Mouse (Mus musculus) olfactory bulb, adult 2 months (tissue): ENCODE data around the gene Mrpl34.

Experiments
- CTCF ChIP-seq: fragments of 200-500 bp; IDR thresholded peaks from 2 replicates; pipeline ENCODE4 v1.5.1; 2012; ENCODE audit warnings: low read depth, mild to moderate bottlenecking, low read length, moderate library complexity; ENCODE audit not compliant: insufficient read depth
- POLR2A ChIP-seq: fragments of 200-500 bp; IDR thresholded peaks from 2 replicates; pipeline ENCODE4 v1.6.1; 2012; ENCODE audit warnings: mild to moderate bottlenecking, low read depth, low read length, moderate library complexity; ENCODE audit not compliant: insufficient read depth

DNA sequence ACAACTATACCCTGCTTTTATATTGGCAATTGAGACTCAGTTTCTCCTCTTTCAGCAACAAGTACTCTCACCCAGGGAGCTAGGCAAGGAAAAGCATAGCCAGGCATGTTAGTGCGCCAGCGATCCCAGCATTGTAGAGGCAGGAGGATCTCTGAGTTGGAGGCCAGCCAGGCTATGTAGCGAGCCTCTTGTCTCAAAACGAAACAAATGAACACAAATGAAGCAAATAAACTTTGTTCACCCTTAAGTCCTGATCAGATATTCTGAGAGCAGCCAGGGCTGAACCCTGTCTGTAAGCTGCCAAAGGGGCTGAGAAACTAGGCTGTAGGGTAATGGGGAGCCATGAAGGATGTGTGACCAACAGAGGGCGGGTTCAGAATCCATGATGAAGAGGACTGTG lies 31.1 kb downstream of the Mrpl34 start:
- TF ChIP-seq POLR2A (no peak), CTCF (no peak)
